Mouse (Mus musculus): Measurements from ENCODE around the gene Prdm15.

Gene Prdm15

DNA sequence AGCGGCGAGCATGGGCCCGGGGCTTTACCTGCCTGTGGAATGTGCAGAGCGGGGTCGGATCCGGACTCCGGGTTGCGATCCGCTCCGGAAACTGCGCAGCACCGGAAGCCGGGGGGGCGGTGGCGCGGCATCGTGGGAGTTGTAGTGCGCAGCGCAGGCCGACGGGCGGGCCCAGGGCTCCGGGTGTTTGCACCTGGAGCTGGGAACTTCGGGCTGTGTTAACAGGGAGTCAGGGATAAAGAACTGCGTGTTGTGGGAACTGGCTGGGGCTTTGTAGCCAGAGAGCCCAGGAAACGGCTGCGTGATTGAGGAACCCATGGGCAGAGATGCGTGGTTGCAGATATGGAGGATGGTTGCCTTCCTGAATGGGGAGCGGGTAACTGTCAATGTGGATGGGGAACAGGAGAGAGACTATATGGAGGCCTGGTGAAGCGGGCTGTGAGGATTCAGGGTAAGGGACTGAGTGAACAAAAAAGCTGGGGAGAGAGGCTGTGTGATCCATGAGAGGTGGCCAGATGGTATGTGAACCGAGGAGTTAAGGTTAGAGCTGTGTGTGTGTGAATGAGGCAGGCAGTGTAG, at the start of gene Prdm15:
Gene Prdm15, minus strand, starts transcription at position 110 of the 579 bp plus-strand sequence.
- in situ Hi-C loops (cut with MboI; ENCODE audit: low pct_unique_long_range_greater_than_20kb in 1 of 2, low sequenced_read_pairs in 2 of 2, unreplicated experiment in 1 of 2), result no loop called here

DNA sequence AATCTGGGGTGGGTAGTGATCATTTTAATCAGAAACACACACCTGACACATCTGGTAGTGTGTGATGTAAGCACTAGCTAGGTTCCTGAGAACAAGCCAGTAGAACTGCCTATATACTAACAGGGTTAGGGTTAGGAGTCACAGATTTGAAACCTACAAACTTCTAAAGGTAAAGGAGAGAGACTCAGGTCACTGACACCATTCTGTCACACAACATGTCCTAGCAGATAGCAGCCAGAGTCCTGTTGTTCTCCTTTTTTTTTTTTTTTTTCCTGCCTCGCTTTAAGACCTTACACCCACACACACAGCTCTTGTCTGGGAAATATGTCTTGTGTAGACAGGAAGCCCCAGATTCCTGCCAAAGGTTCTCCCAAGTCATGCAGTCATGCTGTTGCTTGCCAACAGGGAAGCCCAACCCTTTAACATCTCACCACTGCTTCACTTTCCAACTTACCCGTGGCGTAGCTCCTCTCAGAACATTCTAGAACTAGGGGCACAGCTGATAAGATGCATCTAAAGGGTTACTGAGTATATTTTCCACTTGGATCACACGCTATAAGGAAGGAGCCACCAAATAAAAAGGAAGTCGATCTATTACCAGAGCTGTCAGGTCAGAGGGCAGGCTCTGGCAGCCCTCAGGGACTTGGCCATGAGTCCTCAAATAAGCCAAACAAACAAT, 45.8 kb upstream of the Prdm15 start:
- in situ Hi-C loops (cut with MboI; ENCODE audit: low pct_unique_long_range_greater_than_20kb in 1 of 2, low sequenced_read_pairs in 2 of 2, unreplicated experiment in 1 of 2), result no loop called here

DNA sequence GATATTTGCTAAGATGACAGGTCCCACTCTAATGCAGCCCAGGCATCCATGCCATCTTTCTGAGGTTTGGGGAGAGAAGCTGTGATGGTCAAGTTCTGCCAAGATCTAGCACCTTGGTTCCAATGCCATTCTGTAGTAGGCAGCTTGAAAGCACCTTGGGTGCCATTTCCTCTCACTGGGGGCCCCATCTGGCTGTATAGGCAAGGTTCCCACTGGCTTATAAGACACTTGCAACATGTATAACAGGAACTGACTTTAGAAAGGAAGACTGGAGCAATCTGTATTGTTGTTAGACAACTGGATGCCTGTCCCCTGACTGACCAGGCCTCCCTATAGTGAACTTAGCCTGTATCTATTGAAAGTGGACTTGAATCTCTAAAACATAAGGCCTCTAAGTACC, 36.1 kb upstream of the Prdm15 start:
- in situ Hi-C loops (cut with MboI; ENCODE audit: low pct_unique_long_range_greater_than_20kb in 1 of 2, low sequenced_read_pairs in 2 of 2, unreplicated experiment in 1 of 2), result no loop called here

DNA sequence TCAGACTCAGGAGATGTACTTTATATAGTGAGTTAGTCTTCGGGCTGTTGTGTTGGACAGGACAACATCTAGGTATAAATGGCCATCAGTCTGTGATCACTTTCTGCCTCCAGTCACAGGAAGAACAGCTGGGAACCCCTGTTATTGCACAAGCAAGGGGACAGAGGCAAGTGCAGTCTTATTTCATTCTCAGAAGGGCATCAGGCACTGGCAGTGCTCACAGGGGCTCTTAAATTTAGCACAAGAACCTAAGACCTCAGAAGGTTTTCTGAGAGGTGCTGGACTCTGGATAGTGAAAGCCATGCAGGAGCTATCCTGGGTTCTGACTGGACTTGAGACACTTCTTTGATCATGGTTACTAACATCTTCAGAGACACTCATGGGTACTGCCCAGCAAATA, 32.0 kb upstream of the Prdm15 start:
- in situ Hi-C loops (cut with MboI; ENCODE audit: low pct_unique_long_range_greater_than_20kb in 1 of 2, low sequenced_read_pairs in 2 of 2, unreplicated experiment in 1 of 2), result no loop called here

DNA sequence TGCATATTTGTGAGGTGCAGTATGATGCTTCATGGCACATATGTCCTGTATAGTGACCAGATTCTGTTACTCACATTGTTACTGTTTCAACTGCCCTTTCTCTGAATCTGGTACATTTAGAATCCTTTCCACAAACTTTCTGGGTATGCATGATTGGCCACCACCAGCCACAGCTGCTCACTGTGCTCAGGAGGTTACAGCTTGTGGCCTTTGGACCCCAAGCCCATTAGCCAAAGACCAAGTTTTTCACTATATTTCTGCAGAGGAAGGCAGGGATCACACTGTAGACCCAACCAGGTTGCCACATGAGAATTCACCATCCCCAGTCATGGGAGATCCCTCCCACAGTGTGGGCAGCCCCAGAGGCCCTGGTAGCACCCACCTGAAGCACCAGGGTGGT, 31.2 kb upstream of the Prdm15 start:
- in situ Hi-C loops (cut with MboI; ENCODE audit: low pct_unique_long_range_greater_than_20kb in 1 of 2, low sequenced_read_pairs in 2 of 2, unreplicated experiment in 1 of 2), result no loop called here

DNA sequence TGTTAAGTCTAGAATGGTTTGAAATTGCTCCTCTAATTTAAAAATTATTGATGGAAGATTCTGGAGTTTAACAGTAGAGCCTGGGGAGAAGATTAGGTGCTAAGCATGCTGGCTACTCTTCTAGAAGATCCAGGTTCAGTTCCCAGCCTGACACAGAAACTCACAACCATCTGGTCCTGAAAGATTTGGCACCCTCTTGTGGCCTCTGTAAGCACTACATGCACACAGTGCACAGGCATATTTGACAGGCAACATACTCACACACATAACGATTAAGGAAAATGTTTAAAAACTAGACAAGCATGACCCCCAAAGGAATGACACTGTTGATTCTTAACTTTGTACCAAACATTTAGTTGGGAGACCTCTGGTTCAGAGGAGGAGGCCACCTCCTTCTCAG, 27.5 kb upstream of the Prdm15 start:
- in situ Hi-C loops (cut with MboI; ENCODE audit: low pct_unique_long_range_greater_than_20kb in 1 of 2, low sequenced_read_pairs in 2 of 2, unreplicated experiment in 1 of 2), result no loop called here

DNA sequence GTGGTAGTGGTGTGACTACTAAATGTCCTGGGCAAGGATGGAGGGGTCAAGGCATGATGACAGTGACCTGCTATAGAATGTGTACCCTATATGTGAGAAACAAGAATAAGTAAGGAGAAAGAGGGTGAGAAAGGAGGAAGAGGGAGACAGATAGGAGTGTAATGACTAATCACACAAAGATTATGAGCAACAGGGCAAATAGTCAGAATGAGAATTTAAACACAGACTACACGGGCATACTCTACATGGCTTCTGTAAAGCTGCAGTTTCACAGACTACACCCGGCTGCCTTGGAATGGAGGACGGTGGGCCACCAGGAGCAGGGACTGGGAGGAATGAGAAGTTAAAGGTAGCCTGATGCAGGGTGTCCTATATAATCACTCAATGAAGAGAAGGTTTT, 25.9 kb upstream of the Prdm15 start:
- in situ Hi-C loops (cut with MboI; ENCODE audit: low pct_unique_long_range_greater_than_20kb in 1 of 2, low sequenced_read_pairs in 2 of 2, unreplicated experiment in 1 of 2), result no loop called here

DNA sequence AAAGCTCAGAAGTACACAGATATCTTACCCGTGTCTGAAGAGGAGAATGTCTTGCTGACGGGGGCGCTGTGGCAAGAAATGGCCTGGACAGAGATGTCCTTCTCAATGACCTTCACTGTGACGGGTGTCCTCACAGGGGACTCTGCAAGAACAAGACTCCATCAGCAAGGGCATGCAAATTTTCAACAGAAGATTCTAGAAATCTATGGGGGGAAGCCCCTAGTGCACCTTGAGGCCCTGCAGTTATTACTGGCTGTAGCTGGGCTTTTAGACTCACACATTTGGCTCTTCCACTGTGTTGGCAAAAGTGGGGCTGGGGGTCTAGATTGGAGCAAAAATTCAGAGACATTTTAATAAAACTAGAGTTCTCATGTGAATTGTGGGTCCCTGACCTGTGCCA, 23.5 kb upstream of the Prdm15 start:
- in situ Hi-C loops (cut with MboI; ENCODE audit: low pct_unique_long_range_greater_than_20kb in 1 of 2, low sequenced_read_pairs in 2 of 2, unreplicated experiment in 1 of 2), result no loop called here

DNA sequence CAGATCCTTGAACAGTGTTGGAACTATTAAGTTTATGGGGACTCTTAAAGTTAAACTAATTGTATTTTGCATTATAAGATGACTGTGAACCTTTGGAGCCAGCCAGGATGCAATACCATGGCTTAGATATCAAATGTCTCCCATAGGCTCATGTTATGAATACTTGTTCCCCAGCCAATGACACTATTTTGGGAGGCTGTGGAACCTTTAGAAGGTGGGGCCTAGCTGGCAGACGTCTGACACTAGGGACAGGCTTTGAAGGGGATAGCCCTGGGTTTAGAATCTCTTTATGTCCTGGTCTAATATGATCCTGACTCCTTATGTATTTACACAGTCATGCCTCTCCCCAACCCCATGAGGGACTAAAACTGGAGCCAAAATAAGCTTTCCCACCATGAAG, 22.7 kb upstream of the Prdm15 start:
- in situ Hi-C loops (cut with MboI; ENCODE audit: low pct_unique_long_range_greater_than_20kb in 1 of 2, low sequenced_read_pairs in 2 of 2, unreplicated experiment in 1 of 2), result no loop called here

DNA sequence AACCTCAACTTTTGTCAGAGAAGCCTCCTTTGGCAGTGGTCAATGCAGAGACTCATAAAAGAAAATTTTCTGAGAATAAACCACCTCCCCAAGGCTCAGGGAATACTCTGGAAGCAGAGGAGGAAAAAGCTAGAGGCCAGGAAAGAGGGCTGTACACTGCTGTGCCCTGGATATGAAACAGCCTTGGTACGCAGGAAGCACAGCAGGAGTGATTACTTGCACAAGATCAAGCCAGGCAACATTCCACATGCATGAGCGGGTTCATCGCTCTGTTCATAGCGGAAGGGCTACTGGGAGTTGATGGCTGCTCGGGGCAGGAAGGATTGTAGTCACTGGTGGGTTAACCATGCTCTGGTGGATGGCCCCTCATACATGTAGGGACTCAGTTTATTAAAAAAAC, 21.0 kb upstream of the Prdm15 start:
- in situ Hi-C loops (cut with MboI; ENCODE audit: low pct_unique_long_range_greater_than_20kb in 1 of 2, low sequenced_read_pairs in 2 of 2, unreplicated experiment in 1 of 2), result no loop called here

DNA sequence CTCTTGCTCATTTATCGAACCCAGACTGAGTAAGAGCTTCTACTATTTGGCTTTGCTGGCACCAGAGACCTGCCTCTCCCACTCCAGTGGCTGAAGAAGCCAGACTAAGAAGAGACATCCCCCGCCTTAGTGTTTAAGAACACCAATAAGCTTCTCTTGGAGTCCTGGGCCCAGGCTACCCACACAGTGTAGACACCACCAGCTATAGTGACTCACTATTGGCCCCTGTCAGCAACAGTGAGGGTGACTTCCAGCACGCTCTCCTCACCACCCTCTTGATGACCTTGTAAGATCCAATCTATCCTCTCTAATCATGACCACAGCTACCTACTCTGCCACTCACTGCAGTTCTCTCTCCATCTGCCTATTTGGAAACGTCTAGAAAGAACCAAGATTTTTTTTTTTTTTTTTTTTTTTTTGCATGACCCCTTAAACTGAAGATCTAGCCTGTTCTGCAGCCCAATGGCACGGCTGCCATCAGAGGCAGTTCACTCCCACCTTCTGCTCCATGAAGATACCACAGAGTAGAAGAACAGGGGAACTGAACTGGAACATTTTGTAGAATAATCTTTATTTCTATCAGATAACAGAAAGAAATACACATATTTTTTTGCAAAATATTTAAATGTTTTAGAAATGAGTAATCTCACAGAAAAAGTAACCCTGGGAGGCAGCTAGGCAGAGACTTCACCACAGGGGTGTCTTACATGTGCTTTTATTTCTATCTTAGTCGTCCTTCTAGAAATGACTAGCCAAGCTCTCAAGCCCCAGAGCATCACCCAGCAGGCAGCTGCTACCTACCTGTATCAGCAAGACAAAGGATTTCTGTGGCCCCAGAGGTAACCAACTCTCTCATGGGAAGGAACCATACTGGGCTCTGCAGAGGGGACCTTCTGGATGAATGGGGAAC, 17.8 kb upstream of the Prdm15 start:
- in situ Hi-C loops (cut with MboI; ENCODE audit: low pct_unique_long_range_greater_than_20kb in 1 of 2, low sequenced_read_pairs in 2 of 2, unreplicated experiment in 1 of 2), result no loop called here

DNA sequence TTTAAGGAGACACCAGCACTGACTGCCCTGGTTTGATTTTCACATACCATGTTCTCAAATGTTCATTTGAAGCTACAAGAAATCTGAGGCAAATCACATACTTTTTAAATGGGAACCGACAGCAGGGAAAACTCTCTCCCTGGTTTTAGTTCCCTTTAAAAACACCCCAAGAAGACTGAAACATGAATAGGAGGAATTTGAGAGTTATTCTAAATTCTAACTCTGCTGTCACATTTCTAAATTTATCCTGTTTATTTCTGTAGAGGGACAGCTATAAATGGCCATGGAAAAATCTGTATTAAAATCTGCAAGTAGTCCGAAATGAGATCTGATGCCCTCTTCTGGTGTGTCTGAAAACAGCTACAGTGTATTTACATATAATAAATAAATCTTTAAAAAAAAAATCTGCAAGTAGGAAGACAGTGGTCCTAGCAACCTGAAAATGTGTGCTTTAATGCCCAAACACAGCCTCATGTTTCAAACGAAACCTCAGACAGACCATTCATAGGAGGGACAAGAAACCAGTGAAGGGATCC, 12.3 kb upstream of the Prdm15 start:
- in situ Hi-C loops (cut with MboI; ENCODE audit: low pct_unique_long_range_greater_than_20kb in 1 of 2, low sequenced_read_pairs in 2 of 2, unreplicated experiment in 1 of 2), result no loop called here

DNA sequence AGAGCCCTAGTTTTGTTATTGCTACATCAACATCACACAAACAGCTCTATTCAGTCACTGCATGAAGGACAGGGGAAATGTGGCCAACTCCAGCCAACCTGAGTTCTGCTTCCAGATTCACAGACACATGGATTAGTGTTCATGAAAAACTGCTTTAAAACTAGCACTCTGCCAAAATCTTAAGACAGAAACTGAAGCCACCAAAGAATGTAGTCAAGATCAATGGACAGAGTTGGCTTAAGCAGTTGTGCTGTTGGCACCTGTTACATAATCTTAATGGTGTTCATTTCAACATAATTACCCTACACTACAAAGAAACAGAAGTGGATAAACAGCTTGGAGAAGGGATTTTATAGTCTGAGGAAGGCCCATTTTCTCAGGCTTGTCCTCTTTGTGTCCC, 4.4 kb upstream of the Prdm15 start:
- in situ Hi-C loops (cut with MboI; ENCODE audit: low pct_unique_long_range_greater_than_20kb in 1 of 2, low sequenced_read_pairs in 2 of 2, unreplicated experiment in 1 of 2), result no loop called here

DNA sequence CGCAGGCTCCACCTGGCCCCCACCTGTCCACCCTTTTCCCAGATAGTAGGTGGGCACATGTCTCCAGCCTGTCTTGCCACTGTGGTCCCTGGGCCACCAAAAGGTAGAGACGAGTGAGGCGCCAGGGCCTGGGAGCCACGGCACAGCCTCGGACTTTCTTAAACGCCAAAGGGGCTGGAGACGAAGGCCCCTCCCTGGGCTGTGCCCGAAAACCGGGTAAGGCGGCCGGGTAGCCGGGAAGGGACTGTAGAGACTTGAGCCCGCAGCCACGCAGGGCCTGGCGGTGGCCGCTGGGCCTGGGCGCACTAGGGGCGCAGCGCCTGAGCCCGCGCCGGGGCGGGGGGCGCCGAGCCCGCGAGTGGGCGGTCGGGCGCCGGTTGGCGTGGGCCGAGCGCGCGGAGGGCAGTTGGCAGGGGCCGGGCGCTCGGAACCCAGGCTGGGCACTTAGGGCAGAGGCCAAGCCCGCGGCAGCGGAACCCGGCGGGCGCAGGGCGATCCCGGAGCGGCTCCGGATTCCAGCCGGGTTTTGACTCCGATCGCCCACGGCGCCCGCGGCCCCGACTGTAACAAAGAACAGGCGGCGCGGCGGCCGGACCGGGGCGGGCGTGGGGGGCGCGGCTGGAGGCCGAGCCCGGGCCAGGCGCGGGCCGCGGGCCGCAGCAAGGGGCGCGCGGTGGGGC, 449 bp downstream of the Prdm15 start:
- in situ Hi-C loops (cut with MboI; ENCODE audit: low pct_unique_long_range_greater_than_20kb in 1 of 2, low sequenced_read_pairs in 2 of 2, unreplicated experiment in 1 of 2), result no loop called here

DNA sequence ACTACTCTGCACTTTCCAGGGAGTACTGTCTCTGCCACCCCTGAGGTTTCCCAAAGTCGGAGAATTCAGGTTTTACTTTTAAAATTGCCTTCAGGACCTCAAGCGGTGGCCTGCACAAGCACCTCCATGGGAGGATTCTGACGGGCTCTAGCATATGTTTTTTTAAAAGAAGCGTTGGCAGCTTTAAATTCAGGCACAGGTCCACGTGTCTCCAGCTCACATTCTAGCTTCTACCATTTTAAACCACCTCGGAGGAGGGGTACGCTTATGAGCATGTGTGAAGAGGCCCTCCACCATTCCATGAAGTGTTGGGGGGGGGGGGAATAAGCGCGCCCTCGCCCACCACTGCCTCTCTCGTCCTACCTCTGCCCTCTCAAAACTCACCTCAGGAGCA, 986 bp downstream of the Prdm15 start:
- in situ Hi-C loops (cut with MboI; ENCODE audit: low pct_unique_long_range_greater_than_20kb in 1 of 2, low sequenced_read_pairs in 2 of 2, unreplicated experiment in 1 of 2), result no loop called here

DNA sequence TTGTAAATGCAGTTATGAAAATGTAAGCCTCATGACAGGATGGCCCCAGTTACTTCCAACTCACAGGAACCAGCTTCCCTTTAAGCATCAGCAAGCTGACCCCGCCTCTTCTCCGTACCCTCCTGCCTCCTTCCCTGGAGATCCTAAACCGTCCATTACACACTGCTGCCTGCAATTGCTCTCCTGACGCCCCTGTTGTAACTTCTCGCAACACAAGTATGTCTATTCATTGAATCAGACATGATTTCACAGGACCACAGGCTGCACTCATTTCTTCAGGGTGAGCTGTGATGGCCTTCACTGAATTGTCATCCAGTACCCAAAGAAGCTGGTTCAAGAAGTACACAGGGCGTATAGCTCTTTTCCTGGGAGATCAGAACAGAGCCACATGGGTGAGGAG, 2.8 kb downstream of the Prdm15 start:
- in situ Hi-C loops (cut with MboI; ENCODE audit: low pct_unique_long_range_greater_than_20kb in 1 of 2, low sequenced_read_pairs in 2 of 2, unreplicated experiment in 1 of 2), result no loop called here

DNA sequence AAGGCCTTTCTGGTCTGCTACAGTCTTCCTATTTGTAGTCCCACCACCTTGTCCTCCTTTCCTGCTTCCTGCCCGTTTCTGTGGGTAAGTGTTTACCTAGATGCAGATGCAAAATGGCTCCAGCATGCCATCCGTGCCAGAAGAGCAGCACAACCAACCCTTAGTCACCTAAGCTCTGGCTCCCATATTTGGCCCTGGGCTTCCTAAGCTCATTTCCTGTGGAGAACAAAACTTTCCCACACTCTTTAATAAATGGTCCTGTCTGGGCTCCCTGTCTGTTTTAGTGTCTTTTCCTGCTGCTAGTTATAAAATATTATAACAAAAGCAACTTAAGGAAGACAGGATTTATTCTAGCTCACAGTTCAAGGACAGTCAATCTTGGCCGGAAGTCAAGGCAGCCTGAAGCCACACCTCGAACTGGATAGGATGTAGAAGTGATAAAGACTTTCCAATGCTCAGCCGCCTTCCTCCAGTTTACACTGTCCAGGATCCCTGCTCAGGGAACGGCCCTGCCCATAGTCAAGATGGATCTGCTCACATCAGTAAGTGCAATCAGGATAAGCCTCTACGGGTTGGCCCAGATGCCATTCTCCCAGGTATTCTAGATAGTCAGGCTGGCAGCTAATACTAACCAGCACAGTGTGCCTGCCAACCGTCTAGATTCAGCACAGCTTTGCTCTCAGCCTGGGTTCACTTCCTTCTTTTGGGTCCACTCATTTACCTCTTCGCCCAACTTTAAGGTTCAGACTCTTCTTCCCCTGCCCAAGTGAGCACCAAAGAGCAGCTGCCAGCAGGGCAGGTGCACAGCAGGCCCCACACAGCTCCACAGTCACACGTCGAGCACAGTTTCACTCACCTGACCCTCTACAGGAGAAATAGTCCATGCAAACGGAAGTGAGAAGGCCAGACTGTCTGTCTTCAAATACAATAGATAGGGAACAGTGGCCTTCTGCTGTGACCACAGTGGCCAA, 6.4 kb downstream of the Prdm15 start:
- in situ Hi-C loops (cut with MboI; ENCODE audit: low pct_unique_long_range_greater_than_20kb in 1 of 2, low sequenced_read_pairs in 2 of 2, unreplicated experiment in 1 of 2), result no loop called here

DNA sequence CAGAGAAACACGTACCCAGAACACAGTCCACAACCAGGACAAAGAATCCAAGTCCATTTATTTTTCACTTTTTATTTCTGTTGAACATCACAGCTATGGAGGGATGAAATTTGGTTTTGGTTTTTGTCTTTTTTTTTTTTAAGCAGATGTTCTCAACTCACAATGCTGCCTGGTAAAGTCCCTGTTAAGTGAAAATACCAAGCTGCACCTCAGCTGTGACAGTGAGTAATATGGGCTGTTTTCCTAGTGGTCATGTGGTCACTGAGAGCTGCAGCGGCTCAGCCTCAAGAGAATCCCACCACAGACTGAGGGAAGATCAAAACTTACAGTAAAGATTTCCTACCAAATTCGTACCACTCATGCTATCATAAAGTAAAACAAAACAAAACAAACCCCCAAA, 19.5 kb downstream of the Prdm15 start:
- in situ Hi-C loops (cut with MboI; ENCODE audit: low pct_unique_long_range_greater_than_20kb in 1 of 2, low sequenced_read_pairs in 2 of 2, unreplicated experiment in 1 of 2), result no loop called here
